Mouse (Mus musculus) liver, adult 2 months (tissue): ENCODE results near the gene Pitx2. TPM values are rescaled to one million over a fixed set of nuclear protein-coding genes. Genes with fewer than 3 reads are reported as not detected.

Experiments used
- DNase-seq: peaks from one replicate; pipeline ENCODE4 v3.0.0-alpha.2; 2011; ENCODE audit warnings: low read depth, low spot score; ENCODE audit errors: extremely low read depth
- H3K27ac ChIP-seq: fragments of 200-500 bp; replicated peaks from 2 replicates; pipeline ENCODE4 v1.5.1; 2012; ENCODE audit warnings: low read depth, mild to moderate bottlenecking, control low read depth, inconsistent platforms, low read length; ENCODE audit not compliant: insufficient read depth
- H3K27me3 ChIP-seq: fragments of 200-500 bp; 2 replicates; pipeline ENCODE4 v1.6.1; 2012; ENCODE audit warnings: mild to moderate bottlenecking, moderate library complexity, low read length, inconsistent platforms; ENCODE audit not compliant: control insufficient read depth, insufficient read depth
- H3K36me3 ChIP-seq: fragments of 200-500 bp; 2 replicates; pipeline ENCODE4 v1.6.1; 2012; ENCODE audit warnings: low read length, inconsistent platforms; ENCODE audit not compliant: control insufficient read depth, insufficient read depth
- H3K4me1 ChIP-seq: fragments of 200-500 bp; 2 replicates; pipeline ENCODE4 v1.6.1; 2011; ENCODE audit warnings: low read length; ENCODE audit not compliant: control insufficient read depth, insufficient read depth
- H3K4me3 ChIP-seq: fragments of 200-500 bp; 2 replicates; pipeline ENCODE4 v1.5.1; 2011; ENCODE audit warnings: low read depth, mild to moderate bottlenecking, control low read depth, low read length, moderate library complexity; ENCODE audit not compliant: insufficient read depth
- H3K79me2 ChIP-seq: fragments of 200-500 bp; 2 replicates; pipeline ENCODE4 v1.6.1; 2012; ENCODE audit warnings: inconsistent platforms, mild to moderate bottlenecking, low read length, moderate library complexity; ENCODE audit not compliant: control insufficient read depth, insufficient read depth
- H3K9ac ChIP-seq: fragments of 200-500 bp; 2 replicates; pipeline ENCODE4 v1.6.1; 2012; ENCODE audit warnings: low read depth, mild to moderate bottlenecking, control low read depth, inconsistent platforms, low read length
- CTCF ChIP-seq: fragments of 200-500 bp; IDR thresholded peaks from 2 replicates; pipeline ENCODE4 v1.5.1; 2011; ENCODE audit warnings: low read depth, low read length, control low read depth
- POLR2A ChIP-seq: fragments of 200-500 bp; IDR thresholded peaks from 2 replicates; pipeline ENCODE4 v1.6.1; 2011; ENCODE audit warnings: low read length, control low read depth; ENCODE audit not compliant: insufficient read depth; ENCODE audit errors: extremely low read depth
- WGBS: fragments of 180-500 bp; shearing (Covaris S2); methylation state at CpG from one replicate; pipeline ENCODE4 v1.1.7; 2018; 5-methylcytosine and 5-hydroxymethylcytosine counted together
- polyA plus RNA-seq: library from polyadenylated mRNA; depleted of rRNA; stranded (reverse); fragments of >200 nt; gene quantifications from 2 replicates; pipeline ENCODE4 v1.2.3, GENCODE M21; 2012
- total RNA-seq: library from RNA; depleted of rRNA; stranded (reverse); fragments of >200 nt; gene quantifications from 2 replicates; pipeline ENCODE4 v1.2.3, GENCODE M21; 2014

Gene Pitx2
- total and polyA plus RNA-seq, 2 experiments: 0.18 TPM; not detected in 1

- Histone ChIP-seq H3K79me2 (no peaks in the 10 kb centered on the region), H3K27ac (no peak overlapping the region), H3K4me1 (no peaks in the 10 kb centered on the region), H3K9ac (no peak overlapping the region), H3K36me3 (no peaks in the 10 kb centered on the region), H3K4me3 (no peak overlapping the region), H3K27me3 (peaks cover 24% of the 10 kb centered on the region)
- TF ChIP-seq CTCF: no peak
- TF ChIP-seq POLR2A: no peak
- no peak for DNase-seq
- 8% methylated on average over 13 of the region's 13 CpGs for WGBS
Measured at GRCm38 (mm10) chr3:129225577-129226289, 26.1 kb downstream of the Pitx2 start.

- no peak for DNase-seq
- no peak for TF ChIP-seq CTCF
- TF ChIP-seq POLR2A: no peak
- no peak overlapping the region for H3K9ac ChIP-seq
- H3K79me2 ChIP-seq: no peaks in the 10 kb centered on the region
- H3K4me3 ChIP-seq: no peak overlapping the region
- no peak overlapping the region for H3K27ac ChIP-seq
- H3K4me1 ChIP-seq: no peaks in the 10 kb centered on the region
- H3K27me3 ChIP-seq: peaks cover 20% of the 10 kb centered on the region
- 4% methylated on average over 6 of the region's 6 CpGs for WGBS
- H3K36me3 ChIP-seq: no peaks in the 10 kb centered on the region
Measured at GRCm38 (mm10) chr3:129226681-129227080, 27.0 kb downstream of the Pitx2 start.

DNA sequence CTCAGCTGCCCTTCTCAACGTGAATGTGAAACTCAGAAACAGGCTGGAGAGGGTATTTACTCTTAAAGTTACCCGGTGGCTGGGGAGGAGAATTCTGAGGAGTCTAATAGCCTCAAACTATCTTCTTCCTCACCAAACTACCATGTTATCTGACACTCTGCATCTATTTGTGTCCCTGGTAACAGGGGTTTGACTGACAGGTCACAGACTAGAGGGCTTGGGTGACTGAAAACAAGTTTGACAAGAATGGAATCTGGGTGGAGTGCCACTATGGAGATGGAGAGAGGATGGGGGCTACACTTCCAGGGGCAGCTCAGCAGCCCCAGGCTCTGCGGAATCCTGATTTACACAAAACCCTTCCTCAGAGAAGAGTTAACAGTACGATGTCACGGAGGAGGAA lies 27.7 kb downstream of the Pitx2 start:
- TF ChIP-seq CTCF: no peak
- no peak for TF ChIP-seq POLR2A
- Histone ChIP-seq H3K27ac (no peak overlapping the region), H3K36me3 (no peaks in the 10 kb centered on the region), H3K79me2 (no peaks in the 10 kb centered on the region), H3K4me1 (no peaks in the 10 kb centered on the region), H3K9ac (no peak overlapping the region), H3K4me3 (no peak overlapping the region), H3K27me3 (peaks cover 20% of the 10 kb centered on the region)
- no peak for DNase-seq
- WGBS: 4% methylated on average over 5 of the region's 5 CpGs

DNA sequence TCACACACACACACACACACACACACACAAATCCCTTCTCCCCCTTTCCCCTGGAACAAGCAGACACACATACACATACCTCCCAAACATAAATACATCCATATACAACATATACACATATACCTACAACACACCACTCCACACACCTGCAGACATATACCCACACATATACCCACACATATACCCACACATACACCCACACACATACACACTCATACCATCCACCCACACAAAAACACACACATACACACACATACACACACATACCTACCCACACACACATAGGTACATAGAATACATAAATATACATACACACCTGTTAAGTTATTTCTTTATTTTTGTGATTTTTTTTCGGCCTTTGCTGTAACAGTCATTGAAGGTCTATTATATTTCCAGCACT lies 38.3 kb downstream of the Pitx2 start:
- Histone ChIP-seq H3K4me3 (no peak overlapping the region), H3K27me3 (no peaks in the 10 kb centered on the region), H3K36me3 (no peaks in the 10 kb centered on the region), H3K4me1 (no peaks in the 10 kb centered on the region), H3K79me2 (no peaks in the 10 kb centered on the region), H3K9ac (no peak overlapping the region), H3K27ac (no peak overlapping the region)
- 94% methylated on average over 1 of the region's 1 CpGs for WGBS
- TF ChIP-seq POLR2A (no peak), CTCF (no peak)
- no peak for DNase-seq

GRCm38 (mm10) chr3:129238664-129239258 lies 39.1 kb downstream of the Pitx2 start:
- Histone ChIP-seq H3K79me2 (no peaks in the 10 kb centered on the region), H3K9ac (no peak overlapping the region), H3K27ac (no peak overlapping the region), H3K4me3 (no peak overlapping the region), H3K4me1 (no peaks in the 10 kb centered on the region), H3K27me3 (no peaks in the 10 kb centered on the region), H3K36me3 (no peaks in the 10 kb centered on the region)
- 57% methylated on average over 13 of the region's 13 CpGs for WGBS
- no peak for DNase-seq
- TF ChIP-seq POLR2A (no peak), CTCF (no peak)

GRCm38 (mm10) chr3:129250997-129251396 lies 51.3 kb downstream of the Pitx2 start:
- H3K4me3 ChIP-seq: no peak overlapping the region
- no peaks in the 10 kb centered on the region for H3K4me1 ChIP-seq
- TF ChIP-seq POLR2A (no peak), CTCF (no peak)
- no peak for DNase-seq
- WGBS: 78% methylated on average over 9 of the region's 9 CpGs
- H3K27ac ChIP-seq: no peak overlapping the region
- no peaks in the 10 kb centered on the region for H3K27me3 ChIP-seq
- H3K9ac ChIP-seq: no peak overlapping the region
- no peaks in the 10 kb centered on the region for H3K79me2 ChIP-seq
- H3K36me3 ChIP-seq: no peaks in the 10 kb centered on the region
